Comparison of ENCODE assay signal across 8 mouse cellular contexts in the genomic region with DNA sequence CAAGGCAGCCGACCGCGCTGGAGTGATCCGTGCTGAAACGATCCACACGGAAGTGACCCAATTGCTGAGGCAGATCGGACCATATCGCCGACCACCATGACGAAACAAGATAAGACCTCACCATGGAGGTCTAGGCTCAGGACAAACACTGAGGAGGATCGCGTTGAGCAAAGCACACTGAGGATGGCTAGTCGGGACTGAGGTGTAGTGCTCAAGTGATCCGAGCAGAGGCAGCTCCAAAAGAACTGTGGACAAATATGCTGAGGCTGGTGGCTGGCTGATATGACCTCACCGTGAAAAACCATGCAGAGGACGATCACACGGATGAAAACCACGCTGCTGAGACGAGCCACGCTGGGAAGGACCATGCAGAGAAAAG.
DNase-seq lines count a peak whose midpoint lies in the region; ATAC-seq and TF ChIP-seq lines count a peak whose summit lies in the region.

No protein-coding gene starts in this region.

- H3K4me3 ChIP-seq in lung, embryonic 16.5 days (ENCODE audit: low read length), result peak overlapping the region; percentile 68
- H3K4me3 ChIP-seq in forebrain, embryonic 16.5 days (replicated peaks; ENCODE audit: low read length), result peak overlapping the region; percentile 56
- peak overlapping the region; percentile 75 for H3K4me3 ChIP-seq in liver, embryonic 11.5 days (ENCODE audit: low read depth, low read length)
- H3K4me3 ChIP-seq in small intestine, adult 2 months (ENCODE audit: low read depth, low read length), result peak overlapping the region; percentile 64

- H3K9me3 ChIP-seq in lung, embryonic 16.5 days (ENCODE audit: control insufficient read depth, low read length), result peaks cover 15% of the 10 kb centered on the region
- 0 out of 2 replicates have a peak, but pooled peaks cover 3% of the 10 kb centered on the region for H3K9me3 ChIP-seq in forebrain, embryonic 16.5 days (ENCODE audit: control insufficient read depth, low read length)
- H3K9me3 ChIP-seq in liver, embryonic 11.5 days (ENCODE audit: control insufficient read depth, low read length), result no peaks in the 10 kb centered on the region

- H3K4me1 ChIP-seq in lung, embryonic 16.5 days (replicated peaks; ENCODE audit: control insufficient read depth, insufficient read depth, low read length), result peaks cover 16% of the 10 kb centered on the region
- no peaks in the 10 kb centered on the region for H3K4me1 ChIP-seq in forebrain, embryonic 16.5 days (replicated peaks; ENCODE audit: control insufficient read depth, insufficient read depth, low read length)
- peaks cover 10% of the 10 kb centered on the region for H3K4me1 ChIP-seq in liver, embryonic 11.5 days (replicated peaks; ENCODE audit: control insufficient read depth, insufficient read depth, low read length)
- no peaks in the 10 kb centered on the region; the same call in 1 of the 2 replicates for H3K4me1 ChIP-seq in small intestine, adult 2 months (ENCODE audit: control insufficient read depth, insufficient read depth, insufficient read length, low read length)

- no peak for DNase-seq in lung, postnatal 4 days
- peak; percentile 42 for DNase-seq in c-Kit-positive CD71-positive TER-119-positive erythroid progenitor cells, embryonic 14.5 days (ENCODE audit: low spot score)
- no peak for DNase-seq in liver, embryonic 11.5 days (ENCODE audit: low spot score)
- DNase-seq in layer of hippocampus, postnatal 25 days (ENCODE audit: extremely low spot score in 1 of 2, low spot score in 1 of 2), result no peak
- no peak for DNase-seq in urinary bladder, adult 2 months (ENCODE audit: low spot score)

- H3K36me3 ChIP-seq in lung, embryonic 16.5 days (ENCODE audit: control insufficient read depth, insufficient read depth, low read length), result 0 out of 2 replicates have a peak, but pooled peaks cover 2% of the 10 kb centered on the region
- no peaks in the 10 kb centered on the region for H3K36me3 ChIP-seq in forebrain, embryonic 16.5 days (ENCODE audit: control insufficient read depth, insufficient read depth)
- peaks cover 2% of the 10 kb centered on the region; the same call in 1 of the 2 replicates for H3K36me3 ChIP-seq in liver, embryonic 11.5 days (ENCODE audit: control insufficient read depth, insufficient read depth, low read length)
- H3K36me3 ChIP-seq in small intestine, adult 2 months (ENCODE audit: control insufficient read depth, insufficient read depth, low read length), result peaks cover 8% of the 10 kb centered on the region

- peak overlapping the region; percentile 59 for H3K4me2 ChIP-seq in lung, embryonic 16.5 days (ENCODE audit: low read depth, low read length)
- peak overlapping the region; percentile 51 for H3K4me2 ChIP-seq in forebrain, embryonic 16.5 days (ENCODE audit: low read length)
- H3K4me2 ChIP-seq in liver, embryonic 11.5 days, result peak overlapping the region; percentile 62

- H3K9ac ChIP-seq in lung, embryonic 16.5 days (ENCODE audit: low read length), result peak overlapping the region; percentile 77
- peak overlapping the region; percentile 62 for H3K9ac ChIP-seq in forebrain, embryonic 16.5 days (replicated peaks; ENCODE audit: low read depth, low read length)
- peak overlapping the region; percentile 81 for H3K9ac ChIP-seq in liver, embryonic 11.5 days (ENCODE audit: low read depth, low read length)

- no peak for TF ChIP-seq CTCF in small intestine, adult 2 months (IDR thresholded peaks at IDR 0.05; ENCODE audit: extremely low read depth, insufficient read length, insufficient replicate concordance, low read depth, low read length)

- H3K27me3 ChIP-seq in lung, embryonic 16.5 days (ENCODE audit: control insufficient read depth, insufficient read depth, low read depth, low read length), result no peaks in the 10 kb centered on the region
- H3K27me3 ChIP-seq in forebrain, embryonic 16.5 days (replicated peaks; ENCODE audit: control insufficient read depth, insufficient read depth, low read length), result 0 out of 2 replicates have a peak, but pooled peaks cover 2% of the 10 kb centered on the region
- H3K27me3 ChIP-seq in liver, embryonic 11.5 days (replicated peaks; ENCODE audit: control insufficient read depth, insufficient read depth, low read length), result no peaks in the 10 kb centered on the region
- no peaks in the 10 kb centered on the region for H3K27me3 ChIP-seq in small intestine, adult 2 months (ENCODE audit: control insufficient read depth, insufficient read depth, low read length)

- peak; percentile 8; the same call in 1 of the 2 replicates for ATAC-seq in lung, embryonic 16.5 days (ENCODE audit: low read depth)
- ATAC-seq in forebrain, embryonic 16.5 days, result peak; percentile 18
- peak; percentile 54 for ATAC-seq in liver, embryonic 11.5 days (replicated peaks; ENCODE audit: low FRiP score)

- peak overlapping the region; percentile 73 for H3K27ac ChIP-seq in lung, embryonic 16.5 days (ENCODE audit: low read length)
- H3K27ac ChIP-seq in forebrain, embryonic 16.5 days (ENCODE audit: low read length), result peak overlapping the region; percentile 57
- peak overlapping the region; percentile 57 for H3K27ac ChIP-seq in liver, embryonic 11.5 days (ENCODE audit: low read depth, low read length)
- H3K27ac ChIP-seq in small intestine, adult 2 months (ENCODE audit: insufficient read depth, low read depth, low read length), result peak overlapping the region; percentile 34; the same call in 1 of the 2 replicates

- 51% methylated on average over 20 of the region's 20 CpGs for WGBS in lung, embryonic 16.5 days
- 40% methylated on average over 20 of the region's 20 CpGs for WGBS in forebrain, embryonic 16.5 days
- 51% methylated on average over 20 of the region's 20 CpGs for WGBS in liver, embryonic 11.5 days
- WGBS in small intestine, adult 2 months, result 76% methylated on average over 20 of the region's 20 CpGs

- TF ChIP-seq POLR2A in small intestine, adult 2 months (IDR thresholded peaks at IDR 0.05; ENCODE audit: low read depth, low read length), result no peak
